Mouse (Mus musculus) bone marrow macrophage, adult 2 months (primary cell): Measurements from ENCODE around the gene Drc1.

Experiments
- CTCF ChIP-seq: IDR thresholded peaks from 2 replicates; pipeline ENCODE4 v1.5.1; 2012; ENCODE audit warnings: low read depth, mild to moderate bottlenecking, low read length, moderate library complexity
- POLR2A ChIP-seq: IDR thresholded peaks from 2 replicates; pipeline ENCODE4 v1.6.1; 2012; ENCODE audit warnings: mild to moderate bottlenecking, low read depth, low read length, borderline replicate concordance

GRCm38 (mm10) chr5:30233042-30233441 lies 48.1 kb upstream of the Drc1 start:
- no peak for TF ChIP-seq POLR2A
- TF ChIP-seq CTCF = no peak
